Mouse (Mus musculus): ENCODE measurements around the gene Sgk1. TPM values are rescaled to one million over a fixed set of nuclear protein-coding genes. Genes with fewer than 3 reads are reported as not detected.
"Not testable (repeated sequence)": the region's sequence is repeated elsewhere in the genome, so short reads cannot be mapped to it uniquely, and the experiment has no call there.

The Sgk1 gene
- polyA plus RNA-seq, 1 experiment from 2014 or later = 44.4 TPM

- WGBS = 60% methylated on average over 3 of the region's 3 CpGs
- Histone ChIP-seq H3K9me3 (ENCODE audit: control insufficient read depth, low read length) (no peaks in the 10 kb centered on the region), H3K4me3 (ENCODE audit: low read length) (no peak overlapping the region), H3K27me3 (replicated peaks; ENCODE audit: control insufficient read depth, insufficient read depth, low read length) (no peaks in the 10 kb centered on the region), H3K9ac (ENCODE audit: low read depth, low read length) (no peak overlapping the region), H3K27ac (ENCODE audit: low read depth, low read length) (no peak overlapping the region), H3K36me3 (ENCODE audit: control insufficient read depth, insufficient read depth, low read length) (no peaks in the 10 kb centered on the region), H3K4me2 (ENCODE audit: low read length) (no peak overlapping the region), H3K4me1 (ENCODE audit: control insufficient read depth, insufficient read depth, low read depth, low read length) (peaks cover 17% of the 10 kb centered on the region)
- ATAC-seq = no peak
These were observed 7.3 kb downstream of the Sgk1 start for GRCm38 (mm10) chr10:21889141-21889765.

- Histone ChIP-seq H3K9ac (ENCODE audit: low read depth, low read length) (no peak overlapping the region), H3K9me3 (ENCODE audit: control insufficient read depth, low read length) (no peaks in the 10 kb centered on the region), H3K4me2 (ENCODE audit: low read length) (no peak overlapping the region), H3K27ac (ENCODE audit: low read depth, low read length) (no peak overlapping the region), H3K27me3 (replicated peaks; ENCODE audit: control insufficient read depth, insufficient read depth, low read length) (no peaks in the 10 kb centered on the region), H3K4me1 (ENCODE audit: control insufficient read depth, insufficient read depth, low read depth, low read length) (peaks cover 13% of the 10 kb centered on the region), H3K36me3 (ENCODE audit: control insufficient read depth, insufficient read depth, low read length) (no peaks in the 10 kb centered on the region), H3K4me3 (ENCODE audit: low read length) (no peak overlapping the region)
- no peak for ATAC-seq
- WGBS = 88% methylated on average over 4 of the region's 4 CpGs
These were observed 8.3 kb downstream of the Sgk1 start for GRCm38 (mm10) chr10:21890293-21890692.

DNA sequence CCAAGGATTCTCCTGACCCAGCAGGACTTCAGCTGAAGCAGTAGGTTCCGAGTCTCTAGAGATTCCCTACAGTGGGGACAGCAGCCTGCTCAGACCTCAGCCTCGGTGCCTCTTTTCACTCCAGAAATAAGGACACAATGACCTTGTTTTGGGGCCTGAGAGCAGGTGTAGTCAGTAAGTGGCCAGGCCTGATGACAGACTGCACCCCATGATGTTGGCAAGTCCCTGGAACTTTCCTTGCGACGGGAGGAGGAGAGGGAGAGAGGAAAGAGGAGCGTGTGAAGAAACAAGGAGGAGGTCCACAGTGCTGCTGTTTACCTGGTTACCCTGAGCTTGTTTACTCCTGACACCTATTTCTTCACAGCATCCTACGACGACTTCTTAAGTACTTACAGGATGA, 9.5 kb downstream of the Sgk1 start:
- peaks cover 6% of the 10 kb centered on the region for H3K4me1 ChIP-seq (ENCODE audit: control insufficient read depth, insufficient read depth, low read depth, low read length)
- H3K27ac ChIP-seq (ENCODE audit: low read depth, low read length) = no peak overlapping the region
- H3K9me3 ChIP-seq (ENCODE audit: control insufficient read depth, low read length) = no peaks in the 10 kb centered on the region
- H3K27me3 ChIP-seq (replicated peaks; ENCODE audit: control insufficient read depth, insufficient read depth, low read length) = no peaks in the 10 kb centered on the region
- peak; percentile 49; the same call in 1 of the 2 replicates for ATAC-seq
- 64% methylated on average over 7 of the region's 7 CpGs for WGBS
- no peak overlapping the region for H3K4me3 ChIP-seq (ENCODE audit: low read length)
- no peak overlapping the region for H3K4me2 ChIP-seq (ENCODE audit: low read length)
- no peaks in the 10 kb centered on the region for H3K36me3 ChIP-seq (ENCODE audit: control insufficient read depth, insufficient read depth, low read length)
- no peak overlapping the region for H3K9ac ChIP-seq (ENCODE audit: low read depth, low read length)

GRCm38 (mm10) chr10:21892104-21892503, 10.1 kb downstream of the Sgk1 start:
- Histone ChIP-seq H3K9ac (ENCODE audit: low read depth, low read length) (no peak overlapping the region), H3K4me3 (ENCODE audit: low read length) (no peak overlapping the region), H3K36me3 (ENCODE audit: control insufficient read depth, insufficient read depth, low read length) (no peaks in the 10 kb centered on the region), H3K9me3 (ENCODE audit: control insufficient read depth, low read length) (no peaks in the 10 kb centered on the region), H3K27me3 (replicated peaks; ENCODE audit: control insufficient read depth, insufficient read depth, low read length) (no peaks in the 10 kb centered on the region), H3K27ac (ENCODE audit: low read depth, low read length) (no peak overlapping the region), H3K4me1 (ENCODE audit: control insufficient read depth, insufficient read depth, low read depth, low read length) (peaks cover 6% of the 10 kb centered on the region), H3K4me2 (ENCODE audit: low read length) (no peak overlapping the region)
- 86% methylated on average over 4 of the region's 4 CpGs for WGBS
- ATAC-seq = no peak

- no peak overlapping the region for H3K4me3 ChIP-seq (ENCODE audit: low read length)
- no peaks in the 10 kb centered on the region for H3K4me1 ChIP-seq (ENCODE audit: control insufficient read depth, insufficient read depth, low read depth, low read length)
- no peak overlapping the region for H3K27ac ChIP-seq (ENCODE audit: low read depth, low read length)
- peaks cover 4% of the 10 kb centered on the region for H3K36me3 ChIP-seq (ENCODE audit: control insufficient read depth, insufficient read depth, low read length)
- no peak overlapping the region for H3K9ac ChIP-seq (ENCODE audit: low read depth, low read length)
- no peaks in the 10 kb centered on the region for H3K9me3 ChIP-seq (ENCODE audit: control insufficient read depth, low read length)
- WGBS = 93% methylated on average over 4 of the region's 4 CpGs
- no peak overlapping the region for H3K4me2 ChIP-seq (ENCODE audit: low read length)
- no peaks in the 10 kb centered on the region for H3K27me3 ChIP-seq (replicated peaks; ENCODE audit: control insufficient read depth, insufficient read depth, low read length)
- no peak for ATAC-seq
These were observed 16.4 kb downstream of the Sgk1 start for GRCm38 (mm10) chr10:21898417-21898816.

DNA sequence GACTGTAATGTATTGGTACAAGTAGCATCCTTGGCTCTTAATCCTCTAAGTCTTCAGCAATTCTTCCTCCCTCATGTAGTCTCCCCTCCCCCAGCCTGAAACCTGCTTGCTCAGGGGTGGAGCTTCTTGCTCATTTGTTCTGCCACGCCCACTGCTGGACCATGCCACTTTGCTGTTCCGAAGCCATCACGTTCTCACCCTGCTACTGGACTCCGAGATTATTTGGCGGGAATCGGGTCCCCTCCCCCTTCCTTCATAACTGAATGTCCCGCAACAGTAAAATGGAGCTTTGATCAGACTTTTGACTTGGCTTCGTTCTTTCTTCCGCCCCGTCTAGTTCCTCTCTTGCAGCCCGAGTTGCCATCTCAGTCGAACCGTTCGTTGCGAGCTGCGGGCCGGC, 16.9 kb downstream of the Sgk1 start:
- H3K36me3 ChIP-seq (ENCODE audit: control insufficient read depth, insufficient read depth, low read length); H3K27me3 ChIP-seq (replicated peaks; ENCODE audit: control insufficient read depth, insufficient read depth, low read length); H3K27ac ChIP-seq (ENCODE audit: low read depth, low read length); ATAC-seq; H3K4me1 ChIP-seq (ENCODE audit: control insufficient read depth, insufficient read depth, low read depth, low read length); H3K4me2 ChIP-seq (ENCODE audit: low read length); H3K4me3 ChIP-seq (ENCODE audit: low read length); H3K9ac ChIP-seq (ENCODE audit: low read depth, low read length); H3K9me3 ChIP-seq (ENCODE audit: control insufficient read depth, low read length): not testable (repeated sequence)
- 95% methylated on average over 17 of the region's 17 CpGs for WGBS

DNA sequence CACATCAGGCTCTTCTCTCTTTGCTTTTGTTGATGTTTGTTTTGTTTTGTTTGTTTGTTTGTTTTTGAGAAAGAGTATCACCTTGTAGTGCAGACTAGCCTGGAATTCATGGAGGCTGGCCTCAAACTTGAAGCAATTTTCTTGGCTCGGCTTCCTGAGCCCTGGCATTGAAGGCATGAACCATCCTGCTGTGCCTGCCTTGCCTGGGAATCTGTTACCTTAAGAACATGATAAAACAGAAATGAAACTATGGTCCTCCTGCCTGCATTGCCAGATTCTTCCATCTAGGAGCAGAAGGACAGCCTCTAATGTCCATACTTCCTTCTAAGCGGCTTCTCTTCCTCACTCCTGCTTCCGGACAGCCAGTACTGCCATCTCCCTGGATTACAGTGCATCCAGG, 17.4 kb downstream of the Sgk1 start:
- H3K9me3 ChIP-seq (ENCODE audit: control insufficient read depth, low read length) = no peaks in the 10 kb centered on the region
- H3K27ac ChIP-seq (ENCODE audit: low read depth, low read length) = no peak overlapping the region
- H3K9ac ChIP-seq (ENCODE audit: low read depth, low read length) = no peak overlapping the region
- WGBS = 88% methylated on average over 3 of the region's 3 CpGs
- H3K4me2 ChIP-seq (ENCODE audit: low read length) = no peak overlapping the region
- H3K4me1 ChIP-seq (ENCODE audit: control insufficient read depth, insufficient read depth, low read depth, low read length) = no peaks in the 10 kb centered on the region
- ATAC-seq = no peak
- no peaks in the 10 kb centered on the region for H3K27me3 ChIP-seq (replicated peaks; ENCODE audit: control insufficient read depth, insufficient read depth, low read length)
- H3K4me3 ChIP-seq (ENCODE audit: low read length) = no peak overlapping the region
- peaks cover 4% of the 10 kb centered on the region for H3K36me3 ChIP-seq (ENCODE audit: control insufficient read depth, insufficient read depth, low read length)

DNA sequence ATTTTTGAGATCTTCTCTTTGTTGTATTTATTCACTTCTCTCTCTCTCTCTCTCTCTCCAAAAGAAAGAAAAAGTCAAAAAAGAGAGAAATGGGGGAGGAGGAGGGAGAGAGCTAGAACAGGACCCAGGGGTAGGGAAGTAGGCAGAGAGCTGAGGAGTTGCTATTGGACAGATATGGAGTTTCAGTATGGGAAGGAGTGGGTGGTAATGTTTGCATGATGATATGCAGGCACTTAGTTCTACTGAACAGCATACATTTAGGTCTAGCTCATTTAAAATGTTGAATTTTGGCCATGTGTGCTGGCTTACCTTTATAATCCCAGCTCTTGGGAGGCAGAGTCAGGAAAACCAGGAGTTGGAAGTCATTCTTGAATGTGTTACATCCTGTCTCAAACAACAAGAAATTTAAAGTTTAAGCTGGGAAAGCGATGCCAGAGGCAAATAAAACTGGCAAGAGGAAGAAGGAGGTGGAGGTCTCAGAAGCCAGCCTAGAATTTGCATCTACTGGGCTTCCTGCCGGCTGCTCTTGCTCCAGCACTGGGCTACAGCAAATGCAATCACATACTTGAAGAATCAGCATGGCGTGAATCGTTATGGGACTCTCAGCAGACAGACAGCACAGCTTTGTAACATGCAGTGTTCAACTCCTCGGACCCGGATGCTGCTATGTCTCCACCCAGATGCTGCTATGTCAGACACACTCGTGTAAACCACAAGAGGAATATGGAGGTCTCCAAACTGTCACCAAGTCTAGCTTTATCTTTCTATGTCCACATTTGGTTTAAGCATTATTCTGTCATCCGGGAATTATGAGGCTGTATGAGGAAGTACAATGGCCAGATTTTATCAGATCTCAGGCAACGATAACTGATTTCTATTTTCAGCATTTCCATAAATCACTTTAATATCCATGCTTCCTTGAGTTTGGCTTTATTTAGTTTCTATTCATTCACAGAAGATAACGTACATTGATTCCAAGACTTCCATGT, 20.5 kb downstream of the Sgk1 start:
- H3K4me1 ChIP-seq (ENCODE audit: control insufficient read depth, insufficient read depth, low read depth, low read length) = no peaks in the 10 kb centered on the region
- no peaks in the 10 kb centered on the region for H3K9me3 ChIP-seq (ENCODE audit: control insufficient read depth, low read length)
- no peak overlapping the region for H3K4me2 ChIP-seq (ENCODE audit: low read length)
- ATAC-seq = no peak
- H3K9ac ChIP-seq (ENCODE audit: low read depth, low read length) = no peak overlapping the region
- 92% methylated on average over 10 of the region's 10 CpGs for WGBS
- no peak overlapping the region for H3K27ac ChIP-seq (ENCODE audit: low read depth, low read length)
- H3K4me3 ChIP-seq (ENCODE audit: low read length) = no peak overlapping the region
- H3K36me3 ChIP-seq (ENCODE audit: control insufficient read depth, insufficient read depth, low read length) = peaks cover 4% of the 10 kb centered on the region
- no peaks in the 10 kb centered on the region for H3K27me3 ChIP-seq (replicated peaks; ENCODE audit: control insufficient read depth, insufficient read depth, low read length)

DNA sequence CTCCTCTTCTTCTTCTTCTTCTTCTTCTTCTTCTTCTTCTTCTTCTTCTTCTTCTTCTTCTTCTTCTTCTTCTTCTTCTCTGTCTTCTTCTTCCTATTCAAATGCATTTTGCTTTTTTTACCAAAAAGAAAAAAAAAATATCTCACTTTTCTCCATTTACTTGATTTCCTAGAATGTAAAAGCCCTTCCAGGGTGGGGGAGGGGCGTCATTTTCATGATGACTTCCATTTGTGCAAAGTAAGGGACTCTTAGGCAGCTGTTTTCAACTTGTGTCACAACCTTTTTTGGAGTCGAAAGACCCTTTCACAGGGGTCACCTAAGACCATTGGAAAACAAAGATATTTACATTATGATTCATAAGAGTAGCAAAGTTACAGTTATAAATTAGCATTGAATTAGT, 22.2 kb downstream of the Sgk1 start:
- no peak overlapping the region for H3K4me3 ChIP-seq (ENCODE audit: low read length)
- H3K4me2 ChIP-seq (ENCODE audit: low read length) = no peak overlapping the region
- 80% methylated on average over 2 of the region's 2 CpGs for WGBS
- peaks cover 4% of the 10 kb centered on the region for H3K36me3 ChIP-seq (ENCODE audit: control insufficient read depth, insufficient read depth, low read length)
- H3K27ac ChIP-seq (ENCODE audit: low read depth, low read length) = no peak overlapping the region
- no peak for ATAC-seq
- no peaks in the 10 kb centered on the region for H3K27me3 ChIP-seq (replicated peaks; ENCODE audit: control insufficient read depth, insufficient read depth, low read length)
- H3K4me1 ChIP-seq (ENCODE audit: control insufficient read depth, insufficient read depth, low read depth, low read length) = no peaks in the 10 kb centered on the region
- H3K9me3 ChIP-seq (ENCODE audit: control insufficient read depth, low read length) = no peaks in the 10 kb centered on the region
- H3K9ac ChIP-seq (ENCODE audit: low read depth, low read length) = no peak overlapping the region
